Comparison of ENCODE assay signal across 14 mouse cellular contexts in the genomic region with DNA sequence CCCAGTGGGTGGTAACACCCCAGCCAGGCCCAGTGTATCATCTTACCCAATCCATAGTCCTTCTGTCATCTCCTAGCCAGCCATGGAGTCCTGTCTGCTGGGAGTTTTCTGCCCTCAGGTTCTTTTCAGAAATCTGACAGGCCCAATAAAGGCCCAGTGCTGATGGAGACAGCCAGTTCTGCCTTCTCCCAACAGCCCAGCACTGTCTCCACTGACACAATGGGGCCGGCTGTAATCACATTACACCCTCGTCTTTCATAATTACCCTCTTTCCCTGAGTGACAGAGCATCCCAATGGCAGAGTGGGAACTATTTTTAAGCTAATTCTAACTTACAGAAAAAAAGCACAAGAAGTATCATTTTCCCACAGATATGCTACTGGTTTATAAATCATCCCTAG.
"Had no signal": no experiment of that assay in that cellular context is flagged by ENCODE, and none has a peak within 500 bp of the region (broad histone marks: within the 10 kb centered on the region; RNA-seq: fewer than 3 reads in every experiment).

No protein-coding gene starts in this region.

- H3K4me2 ChIP-seq: limb, embryonic 12.5 days; neural tube, embryonic 13.5 days had no signal

- H3K9ac ChIP-seq: limb, embryonic 12.5 days; liver, embryonic 14.5 days; neural tube, embryonic 13.5 days had no signal

- DNase-seq: kidney, adult 11 months; kidney, adult 9 months; kidney, postnatal 10 days; kidney, postnatal 4 days; liver; lung, adult 18-20 months; retina, postnatal 1 day; right cerebral cortex, postnatal 4 days; thymus, adult 18-20 months; thymus, postnatal 25 days had no signal

- H3K4me1 ChIP-seq: limb, embryonic 12.5 days had no signal

- H3K27ac ChIP-seq: layer of hippocampus, adult 2 months; limb, embryonic 12.5 days; liver, embryonic 14.5 days; neural tube, embryonic 13.5 days had no signal

- H3K36me3 ChIP-seq: limb, embryonic 12.5 days; neural tube, embryonic 13.5 days had no signal

- H3K27me3 ChIP-seq: limb, embryonic 12.5 days; neural tube, embryonic 13.5 days had no signal

- H3K9me3 ChIP-seq: limb, embryonic 12.5 days; neural tube, embryonic 13.5 days had no signal

- H3K4me3 ChIP-seq: layer of hippocampus, adult 2 months; limb, embryonic 12.5 days; neural tube, embryonic 13.5 days had no signal
